Mouse (Mus musculus) skeletal muscle tissue, postnatal 0 days (tissue): Measurements from ENCODE around the gene Mbd4. TPM values are rescaled to one million over a fixed set of nuclear protein-coding genes. Genes with fewer than 3 reads are reported as not detected.

Experiments used
- polyA plus RNA-seq: library from polyadenylated mRNA; unstranded; fragments of >200 nt; fragmentation: Nextera tagmentation; extraction: Ambion mirVana; gene quantifications from 2 replicates; pipeline ENCODE4 v1.2.1, GENCODE M21; 2015

The Mbd4 gene
- 4.6 and 5.0 TPM in 2 replicates for polyA plus RNA-seq

GRCm38 (mm10) chr6:115853091-115853813, at the start of gene Mbd4, which contains the start of gene Ift122:
TSS of gene Mbd4 (minus strand) at chr6:115853371.
TSS of gene Ift122 (plus strand) at chr6:115853470.

GRCm38 (mm10) chr6:115838161-115838597, 15.0 kb downstream of the Mbd4 start, which contains the start of gene Efcab12:
TSS of gene Efcab12 (minus strand) at chr6:115838412.

GRCm38 (mm10) chr6:115808488-115809231, 44.5 kb downstream of the Mbd4 start, which contains the start of gene Rpl32:
TSS of gene Rpl32 (minus strand) at chr6:115808747.

Other genes starting within 250 kb of the Mbd4 start
- gene Raf1, start 176.7 kb downstream of the Mbd4 start, polyA plus RNA-seq = 59.4 and 62.5 TPM in 2 replicates
- 0.74 and 4.3 TPM in 2 replicates for gene Tmem40, start 91.0 kb downstream of the Mbd4 start, polyA plus RNA-seq
- 38.3 and 41.7 TPM in 2 replicates for gene Cand2, start 78.8 kb downstream of the Mbd4 start, polyA plus RNA-seq
- 1,517 and 1,545 TPM in 2 replicates for gene Rpl32, start 44.6 kb downstream of the Mbd4 start, polyA plus RNA-seq
- gene Efcab12, start 15.0 kb downstream of the Mbd4 start, polyA plus RNA-seq = 0.12 and 0.27 TPM in 2 replicates
- 16.3 and 19.9 TPM in 2 replicates for gene Ift122, start 99 bp upstream of the Mbd4 start, polyA plus RNA-seq
- gene Rho, start 78.4 kb upstream of the Mbd4 start, polyA plus RNA-seq = 0.10 and 0.29 TPM in 2 replicates
- not detected in 2 replicates for gene H1foo, start 91.6 kb upstream of the Mbd4 start, polyA plus RNA-seq
- gene Plxnd1, start 141.6 kb upstream of the Mbd4 start, polyA plus RNA-seq = 14.4 and 14.9 TPM in 2 replicates